Mouse (Mus musculus): Measurements from ENCODE around the gene Rcor3. TPM values are rescaled to one million over a fixed set of nuclear protein-coding genes. Genes with fewer than 3 reads are reported as not detected.

Gene Rcor3
- polyA plus RNA-seq, 1 experiment from 2014 or later: 28.8 TPM

- Histone ChIP-seq H3K4me3 (peak within 1 kb of the TSS; percentile 54), H3K4me2 (replicated peaks) (peak within 1 kb of the TSS; percentile 93), H3K9me3 (no peaks in the 10 kb centered on the region), H3K9ac (peak within 1 kb of the TSS; percentile 61), H3K27me3 (replicated peaks) (peaks cover 18% of the 10 kb centered on the region), H3K4me1 (no peaks in the 10 kb centered on the region; the same call in 1 of the 2 replicates), H3K36me3 (no peaks in the 10 kb centered on the region), H3K27ac (no peak within 1 kb of the TSS)
- WGBS: 2% methylated on average over 63 of the region's 63 CpGs
- peak; percentile 98 for ATAC-seq (ENCODE audit: low FRiP score, low read depth)
Observed at GRCm38 (mm10) chr1:192091806-192092772, 45.8 kb downstream of the Rcor3 start, which contains the start of gene Traf5. Traf5 (minus strand) TSS chr1:192092559.

GRCm38 (mm10) chr1:192090689-192091567 lies 46.9 kb downstream of the Rcor3 start:
- H3K4me1 ChIP-seq: no peaks in the 10 kb centered on the region; the same call in 1 of the 2 replicates
- no peak overlapping the region for H3K4me3 ChIP-seq
- no peak overlapping the region for H3K9ac ChIP-seq
- H3K36me3 ChIP-seq: no peaks in the 10 kb centered on the region
- peaks cover 18% of the 10 kb centered on the region for H3K27me3 ChIP-seq (replicated peaks)
- peak overlapping the region; percentile 93 for H3K4me2 ChIP-seq (replicated peaks)
- WGBS: 78% methylated on average over 11 of the region's 11 CpGs
- no peak overlapping the region for H3K27ac ChIP-seq
- H3K9me3 ChIP-seq: no peaks in the 10 kb centered on the region
- ATAC-seq (ENCODE audit: low FRiP score, low read depth): no peak

GRCm38 (mm10) chr1:192090281-192090680 lies 47.6 kb downstream of the Rcor3 start:
- no peak overlapping the region for H3K4me2 ChIP-seq (replicated peaks)
- no peak overlapping the region for H3K4me3 ChIP-seq
- H3K27me3 ChIP-seq (replicated peaks): peaks cover 18% of the 10 kb centered on the region
- no peaks in the 10 kb centered on the region for H3K36me3 ChIP-seq
- no peak for ATAC-seq (ENCODE audit: low FRiP score, low read depth)
- no peak overlapping the region for H3K27ac ChIP-seq
- no peaks in the 10 kb centered on the region; the same call in 1 of the 2 replicates for H3K4me1 ChIP-seq
- no peaks in the 10 kb centered on the region for H3K9me3 ChIP-seq
- H3K9ac ChIP-seq: no peak overlapping the region
- 85% methylated on average over 3 of the region's 3 CpGs for whole genome bisulfite sequencing

GRCm38 (mm10) chr1:192089208-192090166 lies 48.4 kb downstream of the Rcor3 start:
- H3K9me3 ChIP-seq: no peaks in the 10 kb centered on the region
- H3K36me3 ChIP-seq: no peaks in the 10 kb centered on the region
- ATAC-seq (ENCODE audit: low FRiP score, low read depth): no peak
- H3K4me3 ChIP-seq: no peak overlapping the region
- no peak overlapping the region for H3K4me2 ChIP-seq (replicated peaks)
- no peaks in the 10 kb centered on the region; the same call in 1 of the 2 replicates for H3K4me1 ChIP-seq
- H3K9ac ChIP-seq: no peak overlapping the region
- 69% methylated on average over 9 of the region's 9 CpGs for WGBS
- H3K27ac ChIP-seq: no peak overlapping the region
- H3K27me3 ChIP-seq (replicated peaks): peaks cover 18% of the 10 kb centered on the region

GRCm38 (mm10) chr1:192088011-192088410 lies 49.9 kb downstream of the Rcor3 start:
- Histone ChIP-seq H3K4me2 (replicated peaks) (no peak overlapping the region), H3K4me1 (no peaks in the 10 kb centered on the region; the same call in 1 of the 2 replicates), H3K27ac (no peak overlapping the region), H3K27me3 (replicated peaks) (peaks cover 18% of the 10 kb centered on the region), H3K36me3 (no peaks in the 10 kb centered on the region), H3K4me3 (no peak overlapping the region), H3K9me3 (no peaks in the 10 kb centered on the region), H3K9ac (no peak overlapping the region)
- 82% methylated on average over 4 of the region's 4 CpGs for WGBS
- ATAC-seq (ENCODE audit: low FRiP score, low read depth): no peak

- no peaks in the 10 kb centered on the region for H3K36me3 ChIP-seq
- no peaks in the 10 kb centered on the region; the same call in 1 of the 2 replicates for H3K4me1 ChIP-seq
- no peak overlapping the region for H3K27ac ChIP-seq
- H3K4me2 ChIP-seq (replicated peaks): no peak overlapping the region
- 83% methylated on average over 4 of the region's 4 CpGs for WGBS
- no peak for ATAC-seq (ENCODE audit: low FRiP score, low read depth)
- no peaks in the 10 kb centered on the region for H3K9me3 ChIP-seq
- no peak overlapping the region for H3K4me3 ChIP-seq
- H3K9ac ChIP-seq: no peak overlapping the region
- H3K27me3 ChIP-seq (replicated peaks): peaks cover 18% of the 10 kb centered on the region
Observed at GRCm38 (mm10) chr1:192087098-192087497, 50.8 kb downstream of the Rcor3 start.

GRCm38 (mm10) chr1:192086279-192087037 lies 51.4 kb downstream of the Rcor3 start:
- H3K4me3 ChIP-seq: no peak overlapping the region
- 86% methylated on average over 12 of the region's 12 CpGs for WGBS
- H3K9me3 ChIP-seq: no peaks in the 10 kb centered on the region
- H3K4me1 ChIP-seq: no peaks in the 10 kb centered on the region
- peaks cover 13% of the 10 kb centered on the region; the same call in 1 of the 2 replicates for H3K27me3 ChIP-seq (replicated peaks)
- no peak for ATAC-seq (ENCODE audit: low FRiP score, low read depth)
- H3K36me3 ChIP-seq: no peaks in the 10 kb centered on the region
- H3K27ac ChIP-seq: no peak overlapping the region
- H3K4me2 ChIP-seq (replicated peaks): no peak overlapping the region
- no peak overlapping the region for H3K9ac ChIP-seq

- no peak for ATAC-seq (ENCODE audit: low FRiP score, low read depth)
- no peaks in the 10 kb centered on the region for H3K9me3 ChIP-seq
- WGBS: 93% methylated on average over 10 of the region's 10 CpGs
- H3K27me3 ChIP-seq (replicated peaks): 0 out of 2 replicates have a peak, but pooled peaks cover 3% of the 10 kb centered on the region
- H3K27ac ChIP-seq: no peak overlapping the region
- H3K4me1 ChIP-seq: no peaks in the 10 kb centered on the region
- no peak overlapping the region for H3K4me2 ChIP-seq (replicated peaks)
- no peak overlapping the region for H3K9ac ChIP-seq
- H3K4me3 ChIP-seq: no peak overlapping the region
- no peaks in the 10 kb centered on the region for H3K36me3 ChIP-seq
Observed at GRCm38 (mm10) chr1:192085218-192085617, 52.6 kb downstream of the Rcor3 start.

GRCm38 (mm10) chr1:192082646-192083045 lies 55.2 kb downstream of the Rcor3 start:
- Histone ChIP-seq H3K27me3 (replicated peaks) (no peaks in the 10 kb centered on the region), H3K36me3 (no peaks in the 10 kb centered on the region), H3K9ac (no peak overlapping the region), H3K27ac (no peak overlapping the region), H3K4me2 (replicated peaks) (no peak overlapping the region), H3K4me1 (no peaks in the 10 kb centered on the region), H3K9me3 (no peaks in the 10 kb centered on the region), H3K4me3 (no peak overlapping the region)
- no peak for ATAC-seq (ENCODE audit: low FRiP score, low read depth)
- 88% methylated on average over 1 of the region's 1 CpGs for WGBS

GRCm38 (mm10) chr1:192081129-192081528 lies 56.7 kb downstream of the Rcor3 start:
- Histone ChIP-seq H3K4me3 (no peak overlapping the region), H3K9me3 (no peaks in the 10 kb centered on the region), H3K27me3 (replicated peaks) (no peaks in the 10 kb centered on the region), H3K27ac (no peak overlapping the region), H3K4me1 (no peaks in the 10 kb centered on the region), H3K9ac (no peak overlapping the region), H3K36me3 (no peaks in the 10 kb centered on the region), H3K4me2 (replicated peaks) (no peak overlapping the region)
- WGBS: 91% methylated on average over 2 of the region's 2 CpGs
- no peak for ATAC-seq (ENCODE audit: low FRiP score, low read depth)

GRCm38 (mm10) chr1:192079121-192079520 lies 58.7 kb downstream of the Rcor3 start:
- 86% methylated on average over 1 of the region's 1 CpGs for WGBS

More at GRCm38 (mm10) chr1:192079121-192079520, 58.7 kb downstream of the Rcor3 start:
- ATAC-seq (ENCODE audit: low FRiP score, low read depth): no peak
- Histone ChIP-seq H3K36me3 (no peaks in the 10 kb centered on the region), H3K9me3 (no peaks in the 10 kb centered on the region), H3K4me3 (no peak overlapping the region), H3K27ac (no peak overlapping the region), H3K9ac (no peak overlapping the region), H3K4me2 (replicated peaks) (no peak overlapping the region), H3K27me3 (replicated peaks) (no peaks in the 10 kb centered on the region), H3K4me1 (no peaks in the 10 kb centered on the region)

Measured in neural tube, embryonic 12.5 days (tissue).